Mouse (Mus musculus): ENCODE results near the gene Upp2.

The Upp2 gene

DNA sequence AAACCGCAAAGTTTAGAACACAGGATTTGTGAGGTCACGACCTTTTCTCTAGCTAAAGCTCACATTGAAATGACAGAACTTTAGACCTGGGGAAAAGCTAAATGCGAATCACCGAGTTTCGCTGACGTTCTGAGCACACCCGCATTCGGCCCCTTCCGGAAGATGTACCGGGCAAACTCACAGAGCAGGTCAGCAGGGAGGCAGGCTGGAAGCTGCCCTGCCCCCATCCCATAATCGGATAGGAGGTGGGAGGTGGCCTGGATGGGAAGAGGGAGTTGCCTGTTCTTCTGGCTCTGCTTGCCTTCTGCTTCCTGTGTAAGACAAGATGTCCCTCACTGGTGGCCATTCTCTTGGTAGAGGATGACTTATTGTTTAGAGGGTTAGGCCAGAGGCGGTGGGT is 112.9 kb downstream of the Upp2 start:
- no peak for DNase-seq (ENCODE audit: low spot score)

DNA sequence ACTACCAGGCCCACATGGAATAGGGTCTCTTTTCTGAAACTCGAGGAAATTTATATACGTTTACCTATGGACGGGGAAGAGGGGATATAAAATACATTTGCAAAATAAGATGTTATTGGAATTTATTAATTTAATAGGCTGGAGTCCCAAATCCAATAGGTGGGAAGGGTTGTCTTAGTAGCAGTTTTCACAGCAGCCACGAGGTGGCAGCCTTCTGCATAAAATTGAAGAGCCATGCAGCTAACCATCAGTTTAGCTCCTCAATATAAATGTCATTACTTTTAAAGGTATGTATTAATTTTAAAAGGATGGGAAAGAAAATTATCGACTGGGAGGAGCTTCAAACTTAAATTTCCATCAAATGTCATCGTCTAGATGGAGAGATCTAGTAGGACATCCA is 113.7 kb downstream of the Upp2 start:
- DNase-seq (ENCODE audit: low spot score), result no peak

DNA sequence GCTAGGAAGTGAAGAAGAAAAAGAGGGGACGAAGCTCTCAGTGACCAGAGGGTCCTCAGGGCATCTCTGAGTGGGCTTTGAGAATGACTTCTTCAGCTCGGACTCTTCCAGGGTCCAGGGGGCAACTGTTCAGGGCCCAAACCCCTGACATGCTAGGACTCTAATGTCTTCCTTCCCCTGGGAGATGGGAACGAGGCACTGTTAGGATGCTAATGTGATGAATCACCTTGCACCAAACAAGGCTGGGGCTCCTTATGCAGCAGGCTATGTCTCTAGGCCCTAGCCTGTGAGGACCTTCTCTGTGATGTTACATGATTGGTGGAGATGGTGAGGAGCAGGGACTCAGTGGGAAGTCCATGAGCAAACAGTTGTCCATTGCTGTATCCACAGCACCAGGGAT is 114.3 kb downstream of the Upp2 start:
- no peak for DNase-seq (ENCODE audit: low spot score)

DNA sequence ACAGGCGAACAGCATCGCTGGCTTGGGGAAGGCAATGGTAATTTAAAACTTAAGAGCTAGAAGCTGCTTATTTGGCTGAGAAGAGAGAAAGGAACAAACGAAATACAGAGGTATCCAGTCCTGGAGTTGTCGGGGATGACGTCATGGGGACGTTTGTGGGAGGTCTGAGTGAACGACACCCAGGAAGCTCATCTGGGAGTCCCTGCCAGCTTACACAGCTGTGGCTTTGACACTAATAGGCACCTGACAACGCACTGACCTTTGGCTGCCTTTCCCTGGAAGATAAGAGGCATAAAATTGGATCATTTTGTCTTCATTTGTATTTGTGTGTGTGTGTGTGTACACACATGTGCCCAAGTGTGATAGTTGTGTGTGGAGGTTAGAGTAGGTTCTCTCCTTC is 130.4 kb downstream of the Upp2 start:
- no peak for DNase-seq (ENCODE audit: low spot score)

DNA sequence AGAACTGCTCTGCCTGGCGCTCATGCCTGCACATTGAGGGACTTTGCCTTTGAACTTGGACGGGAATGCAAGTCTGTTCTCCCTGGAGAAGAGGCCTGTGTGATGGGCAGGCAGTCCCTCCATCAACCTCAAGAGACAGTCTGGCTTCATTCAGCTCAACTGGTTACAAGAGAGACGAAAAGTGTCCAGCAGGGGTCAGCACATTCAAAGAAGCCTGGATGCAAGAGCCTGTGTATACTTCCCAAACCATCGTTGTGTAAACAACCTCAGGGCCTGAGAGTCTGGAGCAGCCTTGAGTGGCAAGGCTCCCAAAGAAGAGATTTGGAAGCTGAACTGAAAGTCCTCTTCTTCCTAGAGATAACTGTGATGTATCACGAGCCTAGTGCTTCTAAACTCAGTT is 132.8 kb downstream of the Upp2 start:
- DNase-seq (ENCODE audit: low spot score), result no peak

DNA sequence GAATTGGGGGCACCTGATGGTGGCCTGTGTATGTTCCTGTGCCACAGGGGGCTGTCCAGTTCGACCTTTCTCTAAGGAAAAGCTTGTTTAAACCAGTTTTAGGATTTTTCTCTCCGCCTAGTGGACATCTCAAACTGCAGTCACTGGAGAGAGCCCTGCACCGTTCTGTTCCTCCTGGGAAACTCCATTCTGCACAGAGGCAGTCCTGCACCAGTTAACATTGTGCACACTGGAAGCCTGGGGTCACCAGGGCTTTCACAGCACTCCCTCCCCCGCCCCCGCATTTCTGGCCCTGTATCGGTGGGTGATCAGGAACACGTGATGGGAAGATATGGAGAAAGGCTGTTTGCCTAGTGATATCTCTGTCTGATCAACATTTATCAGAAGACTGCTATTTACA is 133.3 kb downstream of the Upp2 start:
- no peak for DNase-seq (ENCODE audit: low spot score)

DNA sequence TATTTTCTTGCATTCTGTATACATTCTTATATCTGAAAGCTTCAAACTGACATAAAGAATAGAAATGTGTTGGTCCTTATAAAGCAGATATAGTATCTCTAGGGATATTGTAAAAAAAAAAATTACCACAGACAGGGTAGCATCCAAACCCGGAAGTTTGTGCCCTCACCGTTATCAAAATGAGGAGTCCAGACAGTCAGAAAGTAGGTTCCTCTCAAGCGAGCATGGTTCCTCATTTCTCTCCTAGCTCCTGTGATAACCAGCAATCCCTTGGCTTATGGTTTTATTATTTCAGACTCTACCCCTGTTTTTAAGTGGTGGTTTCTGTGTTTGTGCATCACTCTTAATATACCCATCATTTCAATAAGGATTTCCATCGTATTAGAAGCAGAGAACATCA is 134.5 kb downstream of the Upp2 start:
- no peak for DNase-seq (ENCODE audit: low spot score)

DNA sequence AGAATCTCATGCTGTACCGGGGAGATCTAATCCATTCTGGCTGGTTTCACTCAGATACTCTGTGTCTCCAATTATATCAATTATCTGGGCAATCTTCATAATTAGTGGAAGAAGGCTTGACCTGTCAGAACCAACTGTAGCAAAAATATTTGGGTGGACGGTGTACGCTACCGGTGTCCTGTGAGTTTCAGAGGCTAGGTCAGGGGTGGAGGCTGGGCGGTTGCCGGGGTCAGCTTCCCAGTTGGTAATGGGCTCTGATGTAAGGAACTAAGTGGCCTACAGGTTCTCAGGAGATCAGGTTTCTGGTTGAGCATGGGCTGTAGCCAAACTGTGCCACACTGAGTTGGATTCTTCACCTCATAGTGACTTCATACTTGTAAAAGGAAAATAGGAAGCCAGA is 136.1 kb downstream of the Upp2 start:
- DNase-seq (ENCODE audit: low spot score), result no peak

DNA sequence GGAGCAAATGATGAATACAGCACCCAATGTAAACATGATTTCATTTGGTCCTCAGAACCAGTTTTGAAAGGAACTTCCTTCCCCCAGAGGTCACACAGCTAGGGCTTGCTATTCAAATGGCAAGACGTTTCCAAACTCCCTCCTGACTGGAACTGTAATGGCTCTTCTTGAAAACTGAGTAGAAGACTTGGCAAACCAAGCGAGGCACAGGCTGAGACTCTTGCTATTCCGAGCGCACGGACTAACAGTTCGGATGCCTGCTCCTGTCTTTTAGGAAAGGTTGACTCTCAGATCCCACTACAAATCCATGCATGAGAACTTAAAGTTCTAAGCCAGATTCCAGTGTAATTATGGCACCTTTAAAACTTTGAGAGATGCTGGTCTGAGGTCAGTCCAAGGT is 136.5 kb downstream of the Upp2 start:
- DNase-seq (ENCODE audit: low spot score), result no peak

DNA sequence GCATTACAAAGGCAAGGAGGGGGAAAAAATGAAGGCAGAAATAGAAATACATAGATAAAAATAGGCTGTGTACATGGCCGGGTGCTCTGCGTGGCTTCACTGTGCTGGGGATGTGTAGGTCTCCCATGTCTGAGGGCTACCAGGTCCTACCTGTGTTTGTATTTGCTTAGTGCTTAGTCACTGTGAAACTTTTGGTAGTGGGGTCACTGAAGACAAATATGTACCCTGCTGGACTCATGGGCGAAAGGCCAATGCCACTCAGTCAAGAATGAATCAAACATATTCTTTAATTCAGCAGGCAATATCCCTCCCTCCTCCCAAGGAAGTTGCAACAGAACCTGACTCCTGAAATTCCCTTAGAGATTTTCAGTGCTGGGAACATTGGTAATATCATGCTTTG is 137.5 kb downstream of the Upp2 start:
- DNase-seq (ENCODE audit: low spot score), result no peak

DNA sequence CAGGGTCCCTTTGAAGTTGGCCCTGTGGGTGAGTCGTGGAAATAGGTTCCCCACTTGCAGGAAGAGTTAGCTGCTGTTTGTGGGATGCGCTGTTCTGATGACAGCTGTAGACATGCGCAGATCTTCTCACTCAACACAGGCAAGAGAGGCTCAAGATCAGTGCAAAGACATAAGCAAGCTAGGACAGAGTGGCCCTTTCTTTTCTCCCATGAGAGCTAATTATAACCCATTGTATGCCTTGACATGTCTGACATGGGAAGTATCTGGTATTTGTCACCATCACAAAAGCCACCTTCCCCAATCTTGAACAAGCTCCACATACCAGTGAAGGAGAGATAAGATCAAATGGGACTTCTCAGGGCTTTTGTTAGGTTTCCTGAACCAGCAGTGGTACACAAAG is 140.6 kb downstream of the Upp2 start:
- DNase-seq (ENCODE audit: low spot score), result no peak

DNA sequence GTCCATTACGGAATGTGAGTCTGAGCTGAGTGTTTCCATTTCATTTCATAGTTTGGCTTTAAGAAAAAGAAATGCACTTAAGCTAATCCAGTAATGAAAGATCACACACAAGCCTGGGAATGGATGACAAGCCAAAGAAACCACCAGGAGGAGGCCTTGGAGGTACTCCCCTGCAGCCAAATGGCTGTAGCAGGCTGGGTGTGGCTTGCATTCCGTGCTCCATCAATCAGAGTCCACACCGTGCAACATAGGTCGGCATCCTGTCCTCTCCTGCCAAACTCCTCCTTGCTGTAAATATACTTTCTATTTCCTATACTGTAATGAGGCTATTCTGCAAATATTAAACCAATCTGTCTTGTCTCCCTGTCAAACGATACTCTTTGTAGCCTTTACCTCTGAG is 143.1 kb downstream of the Upp2 start:
- no peak for DNase-seq (ENCODE audit: low spot score)

DNA sequence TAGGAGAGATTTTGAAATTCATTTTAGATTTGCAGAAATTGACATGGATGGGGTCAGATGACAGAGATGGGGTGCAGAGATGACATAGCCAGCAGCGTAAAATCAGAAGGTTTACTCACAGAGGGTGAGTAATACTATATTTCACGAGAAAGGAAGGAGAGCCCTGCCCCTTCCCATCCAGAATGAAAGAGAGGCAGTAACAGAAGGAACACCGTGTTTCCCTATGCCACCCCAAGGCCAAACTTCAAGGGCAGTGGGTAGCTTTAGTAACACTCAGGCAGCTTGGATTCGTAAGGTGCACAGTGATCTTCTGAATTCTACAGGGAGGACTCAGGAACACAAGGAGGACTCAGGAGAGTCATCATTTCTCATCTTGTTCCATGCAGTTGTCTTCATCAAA is 144.0 kb downstream of the Upp2 start:
- no peak for DNase-seq (ENCODE audit: low spot score)

DNA sequence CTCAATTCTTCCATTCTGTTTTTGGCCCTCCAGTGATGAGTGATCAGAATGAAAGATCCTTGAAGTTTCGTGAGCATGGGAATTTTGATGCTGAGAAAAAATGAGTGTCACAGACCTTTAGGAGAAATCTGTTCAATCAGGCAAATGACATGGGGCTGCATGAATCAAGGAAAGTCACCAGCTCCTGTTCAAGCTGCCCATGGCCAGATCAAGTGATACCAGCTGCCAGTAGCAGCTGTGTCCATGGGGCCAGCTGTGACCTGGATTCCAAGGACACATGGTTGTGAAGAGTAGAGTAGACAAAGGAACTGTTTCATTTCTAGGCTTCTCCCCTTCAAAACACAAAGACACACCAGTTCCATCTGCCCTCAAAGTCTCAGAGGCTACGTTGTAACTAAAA is 144.4 kb downstream of the Upp2 start:
- DNase-seq (ENCODE audit: low spot score), result no peak

DNA sequence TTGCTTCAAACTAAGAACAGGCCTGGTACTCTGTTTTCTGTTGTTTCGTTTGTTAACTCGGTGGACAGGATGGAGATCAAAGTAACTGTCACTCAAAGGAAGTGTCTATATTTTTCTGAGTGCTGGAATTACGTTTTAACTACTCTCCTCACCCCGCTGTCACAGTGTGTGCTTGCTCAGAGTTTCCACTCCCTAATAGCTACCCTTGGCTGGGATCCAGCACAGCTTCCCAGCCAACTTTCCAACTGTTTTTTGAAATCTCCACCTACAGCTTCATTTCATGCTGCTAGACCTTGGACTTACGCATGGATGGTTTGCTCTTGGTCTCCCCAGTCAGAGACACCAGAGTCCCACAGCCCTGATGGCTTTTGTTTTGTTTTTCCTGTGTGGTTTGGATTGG is 144.8 kb downstream of the Upp2 start:
- no peak for DNase-seq (ENCODE audit: low spot score)

DNA sequence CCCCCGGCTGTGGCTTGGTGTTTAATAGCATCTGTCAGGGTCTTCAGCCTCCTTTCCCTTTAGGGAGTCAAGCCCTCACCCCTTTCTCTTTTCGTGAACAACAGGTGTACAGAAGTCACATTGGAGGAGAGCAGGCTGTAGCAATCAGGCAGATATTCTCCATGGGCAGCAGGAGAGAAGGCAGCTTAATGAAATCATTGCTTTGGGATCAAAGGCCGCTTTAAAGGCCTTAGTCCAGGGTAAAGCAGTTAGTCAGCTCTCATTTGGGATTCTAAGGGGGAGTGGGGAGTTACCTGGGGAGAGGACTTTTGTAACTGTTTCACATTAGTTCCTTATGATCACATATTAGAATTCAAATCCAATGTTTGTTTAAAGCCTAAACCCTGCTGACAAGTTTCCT is 150.8 kb downstream of the Upp2 start:
- no peak for DNase-seq (ENCODE audit: low spot score)

DNA sequence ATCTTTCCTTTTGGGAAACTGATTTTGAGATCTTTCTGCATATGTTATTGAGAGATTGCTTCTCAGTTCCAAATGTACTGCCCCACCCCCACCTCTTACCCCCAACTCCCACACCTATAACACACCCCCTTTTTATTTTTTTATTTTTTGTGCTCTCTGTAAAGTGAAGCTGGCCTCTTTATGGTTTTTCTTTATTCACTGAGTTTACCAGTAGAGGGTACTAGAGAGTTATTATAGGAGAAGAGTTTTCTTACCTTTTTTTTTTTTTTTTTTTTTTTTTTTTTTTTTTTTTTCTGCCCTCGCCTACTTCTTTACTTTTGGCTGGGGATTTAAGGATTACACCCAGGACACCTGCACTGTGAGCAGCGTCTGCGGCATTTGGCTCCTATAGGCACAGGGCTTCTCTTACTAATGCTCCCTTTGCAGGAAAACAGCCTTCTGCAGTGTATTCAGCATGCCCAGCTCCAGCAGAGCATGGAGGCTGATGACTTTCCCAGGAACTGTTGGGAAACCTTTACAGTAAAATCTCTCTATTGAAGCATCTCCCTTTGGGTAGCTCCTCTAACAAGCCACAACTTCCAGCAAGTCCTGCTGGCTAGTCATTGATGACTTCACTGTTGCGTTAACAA is 170.2 kb downstream of the Upp2 start:
- no peak for DNase-seq (ENCODE audit: low spot score)

DNA sequence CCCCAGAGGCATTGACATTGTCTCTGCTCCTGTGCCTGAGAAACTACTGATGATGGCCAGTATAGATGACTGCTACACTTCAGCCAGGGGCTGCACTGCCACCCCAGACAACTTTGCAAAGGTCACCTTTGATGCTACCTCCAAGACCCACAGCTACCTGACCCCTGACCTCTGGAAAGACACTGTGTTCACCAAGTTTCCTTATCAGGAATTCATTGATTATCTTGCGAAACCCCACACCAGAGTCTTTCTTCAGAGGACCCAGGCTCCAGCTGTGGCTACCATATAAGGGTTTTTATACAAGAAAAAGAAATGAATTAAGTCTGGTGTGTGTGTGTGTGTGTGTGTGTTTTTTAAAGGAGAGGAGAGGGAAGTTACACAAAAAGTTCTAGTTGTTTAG is 174.1 kb downstream of the Upp2 start:
- no peak for DNase-seq (ENCODE audit: low spot score)

DNA sequence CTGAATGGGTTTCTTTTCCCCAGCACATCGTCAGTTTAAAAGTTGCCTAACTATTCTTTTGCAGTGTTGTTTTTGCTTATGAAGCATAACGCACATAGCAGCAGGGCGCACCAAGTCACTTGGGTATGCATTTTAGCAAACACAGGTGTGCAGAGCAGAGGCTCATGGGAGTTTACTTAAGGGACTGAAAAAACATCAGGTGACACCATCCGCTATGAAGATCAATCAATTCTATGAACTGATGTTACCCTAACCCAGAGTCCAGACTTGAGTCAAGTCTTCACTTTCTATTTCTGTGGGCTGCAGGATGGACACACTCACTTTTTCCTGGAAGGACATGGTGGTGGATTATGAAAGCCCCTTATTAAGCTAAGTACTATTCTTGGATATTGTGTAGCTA is 174.9 kb downstream of the Upp2 start:
- no peak for DNase-seq (ENCODE audit: low spot score)

DNA sequence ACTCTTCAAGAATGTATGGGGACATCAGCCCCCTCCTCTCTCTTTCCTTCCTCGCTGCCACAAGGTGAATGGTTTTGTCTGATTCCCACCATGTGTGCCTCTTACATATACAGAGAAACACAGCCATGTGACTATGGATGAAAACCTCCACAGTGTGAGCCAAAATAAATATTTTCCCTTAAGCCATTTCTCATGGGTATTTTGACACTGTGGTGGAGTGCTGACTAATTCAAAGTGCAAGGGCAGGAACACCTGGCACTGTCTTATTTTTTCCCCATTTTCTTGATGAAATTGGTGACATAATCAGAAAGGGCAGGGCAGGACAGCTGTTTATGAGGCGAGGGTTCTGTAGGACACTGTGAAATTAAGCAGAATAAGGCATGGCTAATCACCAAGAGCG is 176.3 kb downstream of the Upp2 start:
- no peak for DNase-seq (ENCODE audit: low spot score)

DNA sequence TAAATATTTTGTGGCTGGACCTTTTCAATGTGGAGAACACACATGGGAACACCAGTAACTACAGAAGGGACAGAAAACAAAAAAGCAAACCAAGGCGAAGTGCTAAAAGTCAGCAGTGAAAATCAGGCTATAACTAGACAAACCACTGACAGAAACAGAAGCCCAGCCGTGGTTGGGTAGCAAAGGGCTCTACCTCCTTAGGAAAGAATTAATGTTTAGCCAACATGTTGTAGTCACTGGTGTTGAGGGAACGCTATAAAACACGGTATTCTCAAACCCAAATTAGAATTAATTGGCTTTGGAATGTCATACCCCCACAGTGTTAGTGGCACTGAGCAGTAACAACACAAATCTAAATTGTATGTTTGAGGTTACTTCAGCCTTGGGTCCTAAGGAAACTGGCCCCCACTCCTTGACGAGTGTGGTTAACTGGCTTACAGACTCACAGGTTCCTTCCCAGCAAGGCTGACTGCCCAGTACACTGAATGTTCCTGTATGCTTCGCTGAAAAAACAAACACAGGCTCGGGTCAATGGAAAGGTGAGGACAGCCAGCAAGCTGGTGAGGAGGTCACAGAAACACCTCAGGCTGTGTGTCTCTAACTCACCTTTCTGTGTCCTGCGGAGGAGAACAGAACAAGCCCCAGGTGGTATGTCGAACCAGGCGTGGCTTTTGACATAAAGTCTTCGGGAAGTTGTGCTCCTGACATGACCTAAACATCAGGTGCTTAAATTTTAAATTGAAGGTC is 180.6 kb downstream of the Upp2 start:
- DNase-seq (ENCODE audit: low spot score), result no peak

DNA sequence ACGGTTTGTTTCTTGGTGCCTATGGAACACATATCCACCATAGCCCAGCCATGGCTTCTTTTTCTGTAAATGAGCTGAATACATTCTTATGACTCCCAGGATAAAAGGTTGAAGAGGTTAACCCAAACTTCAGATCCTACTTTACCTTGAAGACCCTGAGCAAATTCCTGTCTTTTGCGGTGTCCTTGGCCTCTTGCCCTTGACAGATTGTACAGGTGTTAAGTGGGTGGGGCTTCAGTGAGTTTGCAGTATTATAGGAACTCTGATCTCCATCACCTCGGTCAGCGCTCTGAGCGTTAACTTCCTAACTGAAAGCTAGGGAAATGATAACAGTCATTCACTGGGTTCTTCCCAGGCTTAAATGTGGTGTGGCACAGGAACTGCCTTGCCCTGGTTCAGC is 181.2 kb downstream of the Upp2 start:
- no peak for DNase-seq (ENCODE audit: low spot score)

DNA sequence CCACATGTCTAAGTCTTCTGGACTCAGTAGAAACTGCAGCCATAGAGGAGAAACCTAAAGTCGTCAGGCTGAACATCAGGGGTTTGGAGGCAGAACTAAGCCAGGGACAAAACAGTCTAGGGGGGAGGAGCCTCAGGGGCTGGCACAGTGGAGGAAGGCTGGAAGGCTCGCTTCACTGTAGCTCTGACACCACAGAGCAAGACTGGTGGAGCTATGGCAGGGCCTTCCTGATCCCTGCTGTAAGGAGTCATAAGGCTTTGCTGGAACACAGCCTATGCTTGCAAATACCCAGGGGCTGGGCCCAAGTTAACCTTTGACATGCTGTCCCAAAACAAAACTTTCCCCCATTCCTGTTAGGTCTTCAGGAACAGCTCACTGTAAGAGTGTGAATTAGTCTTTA is 185.8 kb downstream of the Upp2 start:
- no peak for DNase-seq (ENCODE audit: low spot score)

DNA sequence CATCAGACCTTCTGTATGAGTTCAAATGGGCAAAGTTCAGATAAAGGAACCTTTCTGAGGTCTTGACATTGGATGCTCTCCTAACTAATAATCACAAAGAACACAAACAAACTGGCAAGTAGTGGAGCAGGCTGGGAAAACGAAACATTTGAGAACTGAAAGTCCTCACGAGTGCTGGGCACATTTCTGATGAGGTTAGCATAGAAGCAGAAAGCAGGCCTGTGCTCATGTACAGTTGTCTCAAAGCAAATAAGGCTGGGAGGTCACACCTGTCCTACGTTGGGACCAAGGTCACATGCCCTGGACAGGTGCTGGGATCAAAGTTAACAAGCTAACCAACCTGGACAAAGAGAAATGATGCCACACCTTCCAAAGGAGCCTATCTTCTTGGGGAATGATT is 187.6 kb downstream of the Upp2 start:
- DNase-seq (ENCODE audit: low spot score), result no peak

All from T-cell, adult 2 months (primary cell).